Mouse (Mus musculus) heart, postnatal 0 days (tissue): ENCODE results near the gene Slc35f4. TPM values are rescaled to one million over a fixed set of nuclear protein-coding genes. Genes with fewer than 3 reads are reported as not detected.

Experiments
- ATAC-seq: fragments of 200-750 bp; cut with Nextera tagmentation; 2 replicates; pipeline ENCODE4 v1.8.0; 2017; ENCODE audit warnings: low read depth, moderate number of reproducible peaks, moderate library complexity; ENCODE audit not compliant: insufficient read depth
- DNase-seq: peaks from one replicate; pipeline ENCODE4 v3.0.0-alpha.2; 2016; ENCODE audit warnings: low spot score
- H3K27ac ChIP-seq: fragments of 300-500 bp; sonication (generic); 2 replicates; pipeline ENCODE4 v1.5.1; 2014; ENCODE audit warnings: low read depth, mild to moderate bottlenecking
- H3K27me3 ChIP-seq: fragments of 300-500 bp; sonication (generic); 2 replicates; pipeline ENCODE4 v1.6.1; 2014; ENCODE audit warnings: low read length, mixed read lengths; ENCODE audit not compliant: control insufficient read depth, insufficient read depth
- H3K36me3 ChIP-seq: fragments of 300-500 bp; sonication (generic); replicated peaks from 2 replicates; pipeline ENCODE4 v1.6.1; 2014; ENCODE audit warnings: low read length, mixed read lengths; ENCODE audit not compliant: control insufficient read depth, insufficient read depth
- H3K4me1 ChIP-seq: fragments of 300-500 bp; sonication (generic); 2 replicates; pipeline ENCODE4 v1.6.1; 2014; ENCODE audit warnings: antibody characterized with exemption; ENCODE audit not compliant: control insufficient read depth, insufficient read depth
- H3K4me2 ChIP-seq: fragments of 300-500 bp; sonication (generic); 2 replicates; pipeline ENCODE4 v1.6.1; 2014; ENCODE audit warnings: low read depth, mild to moderate bottlenecking, low read length, moderate library complexity
- H3K4me3 ChIP-seq: fragments of 300-500 bp; sonication (generic); 2 replicates; pipeline ENCODE4 v1.5.1; 2014; ENCODE audit warnings: low read depth, low read length
- H3K9ac ChIP-seq: fragments of 300-500 bp; sonication (generic); replicated peaks from 2 replicates; pipeline ENCODE4 v1.6.1; 2014; ENCODE audit warnings: low read depth, low read length, mixed read lengths
- H3K9me3 ChIP-seq: fragments of 300-500 bp; sonication (generic); replicated peaks from 2 replicates; pipeline ENCODE4 v1.6.1; 2016; ENCODE audit warnings: low read length; ENCODE audit not compliant: control insufficient read depth
- CTCF ChIP-seq: IDR thresholded peaks from 2 replicates; pipeline ENCODE4 v1.5.1; 2016; ENCODE audit warnings: antibody characterized with exemption, control low read depth, low read depth
- EP300 ChIP-seq: IDR thresholded peaks from 2 replicates; pipeline ENCODE4 v1.6.1; 2016; ENCODE audit warnings: antibody characterized with exemption, low read depth
- WGBS: fragments of 180-500 bp; shearing (Covaris S2); extraction: QIAGEN DNeasy Blood & Tissue Kit; methylation state at CpG from one replicate; pipeline ENCODE4 v1.1.7; 2014; 5-methylcytosine and 5-hydroxymethylcytosine counted together
- polyA plus RNA-seq: library from polyadenylated mRNA; unstranded; fragments of >200 nt; fragmentation: Nextera tagmentation; extraction: Ambion mirVana; gene quantifications from 2 replicates; pipeline ENCODE4 v1.2.1, GENCODE M21; 2015
- total RNA-seq: library from RNA; depleted of rRNA; stranded (reverse); fragments of >200 nt; gene quantifications from 2 replicates; pipeline ENCODE4 v1.2.3, GENCODE M21; 2014; ENCODE audit warnings: low replicate concordance

The Slc35f4 gene
- total and polyA plus RNA-seq, 2 experiments from 2014 or later: 0.12 TPM; not detected in 1

DNA sequence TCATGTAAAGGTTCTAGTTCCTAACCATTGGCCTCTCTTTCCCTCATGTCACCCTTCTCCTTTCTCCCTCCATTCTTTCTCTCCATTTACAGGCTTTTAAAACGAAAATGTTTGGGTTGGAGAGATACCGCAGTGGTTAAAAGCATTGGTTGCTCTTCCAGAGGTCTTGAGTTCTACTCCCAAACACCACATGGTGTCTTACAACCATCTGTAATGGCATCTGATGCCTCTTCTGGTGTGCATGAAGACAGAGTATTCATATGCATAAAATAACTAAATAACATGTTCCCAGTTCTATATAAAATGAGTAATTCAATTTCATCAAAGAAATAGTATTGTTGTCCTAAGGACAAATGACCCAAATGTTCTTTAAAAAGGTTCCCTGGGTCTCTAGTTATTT is 49.2 kb downstream of the Slc35f4 start:
- Histone ChIP-seq H3K36me3 (no peaks in the 10 kb centered on the region), H3K4me3 (no peak overlapping the region), H3K4me2 (no peak overlapping the region), H3K4me1 (no peaks in the 10 kb centered on the region), H3K9me3 (no peaks in the 10 kb centered on the region), H3K27me3 (no peaks in the 10 kb centered on the region), H3K9ac (no peak overlapping the region), H3K27ac (no peak overlapping the region)
- 65% methylated on average over 2 of the region's 2 CpGs for WGBS
- TF ChIP-seq CTCF (no peak), EP300 (no peak)
- ATAC-seq (no peak), DNase-seq (no peak)

DNA sequence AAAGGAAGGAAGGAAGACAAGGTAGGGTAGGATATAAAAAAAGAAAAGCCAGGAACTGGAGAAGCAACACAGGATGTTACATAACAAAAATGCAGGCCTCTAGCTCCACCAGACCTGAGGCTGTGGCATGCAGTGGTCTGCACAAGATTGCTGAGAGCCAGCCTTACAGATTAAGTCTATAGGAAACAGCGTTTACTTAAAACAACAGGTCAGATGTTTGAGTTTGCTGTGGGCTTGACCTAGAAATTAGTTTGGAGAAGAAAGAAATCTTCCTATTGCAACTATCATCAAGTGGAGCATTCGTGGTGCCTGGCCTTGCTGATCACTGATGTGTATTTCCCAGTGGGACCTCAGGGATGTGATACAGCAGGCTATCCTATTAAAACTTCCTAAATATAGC is 64.1 kb downstream of the Slc35f4 start:
- no peak for DNase-seq
- H3K4me3 ChIP-seq: no peak overlapping the region
- H3K9me3 ChIP-seq: no peaks in the 10 kb centered on the region
- H3K27me3 ChIP-seq: no peaks in the 10 kb centered on the region
- no peak for ATAC-seq
- WGBS: 51% methylated on average over 2 of the region's 2 CpGs
- H3K4me1 ChIP-seq: no peaks in the 10 kb centered on the region
- TF ChIP-seq EP300 (no peak), CTCF (no peak)
- no peak overlapping the region for H3K4me2 ChIP-seq
- H3K36me3 ChIP-seq: no peaks in the 10 kb centered on the region
- no peak overlapping the region for H3K27ac ChIP-seq
- H3K9ac ChIP-seq: no peak overlapping the region

DNA sequence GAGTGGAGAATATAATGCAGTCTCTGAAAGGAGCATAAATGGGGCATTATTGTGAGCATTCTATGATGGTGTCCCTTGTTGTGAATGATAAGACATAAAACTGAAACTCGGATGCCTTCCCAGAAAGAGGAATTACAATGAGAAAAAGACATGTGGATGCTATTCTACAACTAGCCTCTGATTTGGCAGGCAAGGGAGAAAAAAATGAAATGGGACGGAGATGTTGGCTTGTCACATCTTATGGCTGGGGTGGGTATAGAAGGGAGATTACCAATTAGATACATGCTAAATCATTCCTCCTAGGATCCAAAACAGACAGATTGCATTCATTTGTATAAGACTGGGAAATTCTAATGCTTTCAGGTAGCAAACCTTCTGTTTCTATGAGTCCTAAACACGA is 65.0 kb downstream of the Slc35f4 start:
- Histone ChIP-seq H3K4me1 (no peaks in the 10 kb centered on the region), H3K9ac (no peak overlapping the region), H3K36me3 (no peaks in the 10 kb centered on the region), H3K4me2 (no peak overlapping the region), H3K9me3 (no peaks in the 10 kb centered on the region), H3K27ac (no peak overlapping the region), H3K4me3 (no peak overlapping the region), H3K27me3 (no peaks in the 10 kb centered on the region)
- no peak for TF ChIP-seq EP300
- no peak for TF ChIP-seq CTCF
- DNase-seq (no peak), ATAC-seq (no peak)
- 63% methylated on average over 3 of the region's 3 CpGs for WGBS

DNA sequence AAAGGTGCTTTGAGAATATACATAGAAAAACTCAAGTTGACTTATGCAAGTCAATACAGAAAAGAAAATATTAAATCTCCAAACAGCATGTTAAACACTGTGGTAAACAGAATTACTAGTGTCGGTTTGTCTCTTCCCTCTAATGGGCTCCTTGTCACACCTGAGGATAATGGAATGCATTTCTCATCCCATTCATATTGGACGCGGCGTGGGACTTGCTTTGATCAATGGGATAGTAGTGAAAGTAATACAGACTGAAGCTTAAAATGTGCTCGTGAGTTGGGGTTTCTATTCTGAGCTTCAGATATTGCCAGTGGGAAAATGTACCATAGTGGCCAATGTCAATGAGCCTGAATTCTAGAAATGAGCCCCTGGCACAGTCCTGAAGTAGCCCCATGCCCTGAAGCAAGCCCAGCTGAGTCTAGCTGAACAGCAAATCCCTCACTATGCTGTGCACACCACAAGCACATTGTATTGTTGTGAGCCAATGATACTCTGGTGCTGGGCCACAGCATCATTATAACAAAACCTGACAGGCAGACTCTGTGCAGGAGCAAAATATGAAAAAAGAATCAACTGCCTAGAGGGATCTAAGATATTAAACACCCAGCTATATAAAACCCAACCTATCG is 71.4 kb downstream of the Slc35f4 start:
- ATAC-seq (no peak), DNase-seq (no peak)
- TF ChIP-seq CTCF (no peak), EP300 (no peak)
- Histone ChIP-seq H3K4me3 (no peak overlapping the region), H3K36me3 (no peaks in the 10 kb centered on the region), H3K27ac (no peak overlapping the region), H3K27me3 (no peaks in the 10 kb centered on the region), H3K4me1 (no peaks in the 10 kb centered on the region), H3K4me2 (no peak overlapping the region), H3K9ac (no peak overlapping the region), H3K9me3 (no peaks in the 10 kb centered on the region)
- WGBS: 87% methylated on average over 6 of the region's 6 CpGs

DNA sequence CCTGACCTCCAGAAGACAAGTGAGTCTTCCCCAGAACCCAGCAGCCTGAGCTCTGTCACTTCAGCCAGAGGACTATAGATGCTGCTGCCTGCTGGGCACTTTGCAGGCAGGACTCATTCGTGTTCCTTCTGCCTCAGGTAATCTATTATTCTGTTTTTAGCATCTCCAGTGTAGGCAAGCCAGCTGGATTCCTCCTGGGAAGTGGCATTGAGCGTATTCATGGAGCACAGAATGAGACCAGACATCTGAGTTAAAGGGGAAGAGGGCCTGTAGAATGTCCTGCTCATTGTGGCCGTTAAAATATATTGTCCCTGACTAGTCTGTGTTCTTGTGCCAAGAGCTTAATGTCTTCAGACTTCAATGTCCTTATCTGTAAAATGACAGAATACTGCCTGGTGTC is 72.1 kb downstream of the Slc35f4 start:
- DNase-seq (no peak), ATAC-seq (no peak)
- no peak overlapping the region for H3K27ac ChIP-seq
- H3K9ac ChIP-seq: no peak overlapping the region
- no peak overlapping the region for H3K4me2 ChIP-seq
- WGBS: 19% methylated on average over 3 of the region's 3 CpGs
- TF ChIP-seq EP300 (no peak), CTCF (no peak)
- no peaks in the 10 kb centered on the region for H3K27me3 ChIP-seq
- H3K4me3 ChIP-seq: no peak overlapping the region
- H3K4me1 ChIP-seq: no peaks in the 10 kb centered on the region
- H3K9me3 ChIP-seq: no peaks in the 10 kb centered on the region
- no peaks in the 10 kb centered on the region for H3K36me3 ChIP-seq

DNA sequence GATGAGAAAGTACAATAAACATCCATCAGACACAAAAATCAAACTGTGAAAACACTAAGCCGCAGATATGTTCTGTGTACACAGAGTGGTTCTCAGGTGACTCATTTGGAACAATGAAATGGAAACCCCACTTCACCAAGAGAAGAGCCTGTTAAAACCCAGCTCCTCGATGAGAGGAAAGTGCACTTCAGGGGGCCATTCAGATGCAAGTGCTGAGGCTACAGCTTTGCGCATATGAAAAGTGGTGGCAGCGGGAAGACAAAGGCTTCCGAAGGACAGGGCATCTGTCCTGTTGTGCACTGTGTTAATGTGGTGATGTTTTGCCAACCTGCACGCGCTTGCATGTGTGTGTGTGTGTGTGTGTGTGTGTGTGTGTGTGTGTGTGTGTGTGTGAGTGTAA is 78.2 kb downstream of the Slc35f4 start:
- ATAC-seq: no peak
- Histone ChIP-seq H3K4me1 (no peaks in the 10 kb centered on the region), H3K36me3 (no peaks in the 10 kb centered on the region), H3K9me3 (no peaks in the 10 kb centered on the region), H3K27ac (no peak overlapping the region), H3K4me3 (no peak overlapping the region), H3K27me3 (no peaks in the 10 kb centered on the region), H3K9ac (no peak overlapping the region), H3K4me2 (no peak overlapping the region)
- WGBS: 37% methylated on average over 7 of the region's 7 CpGs
- no peak for TF ChIP-seq EP300
- TF ChIP-seq CTCF: no peak
- no peak for DNase-seq
